Mouse (Mus musculus) retina, postnatal 1 day (tissue): ENCODE data around the gene Ubb.
"Not testable (repeated sequence)": the region's sequence is repeated elsewhere in the genome, so short reads cannot be mapped to it uniquely, and the experiment has no call there.

Experiments
- DNase-seq: peaks from one replicate; pipeline ENCODE4 v3.0.0-alpha.2; 2012

Gene Ubb

GRCm38 (mm10) chr11:62550727-62551225, at the start of gene Ubb:
TSS of gene Ubb (plus strand) at chr11:62551171.
- peak; percentile 100 for DNase-seq

GRCm38 (mm10) chr11:62507683-62508082, 43.3 kb upstream of the Ubb start:
- DNase-seq, result no peak

DNA sequence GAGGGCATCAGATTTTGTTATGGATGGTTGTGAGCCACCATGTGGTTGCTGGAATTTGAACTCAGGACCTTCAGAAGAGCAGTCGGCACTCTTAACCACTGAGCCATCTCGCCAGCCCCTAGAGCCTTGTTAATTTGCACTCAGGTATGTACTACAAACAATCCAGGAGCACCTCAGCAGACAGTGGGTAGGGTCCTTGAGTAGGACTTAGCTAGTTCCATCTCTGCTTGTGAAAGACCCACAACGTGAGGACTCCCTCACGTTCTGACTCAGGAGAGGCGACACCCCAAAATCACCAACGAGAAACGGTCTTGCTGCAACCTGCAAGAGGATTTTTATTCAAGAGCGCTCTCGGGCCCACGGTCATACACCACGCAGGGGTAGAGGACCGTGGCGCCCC, 42.6 kb upstream of the Ubb start:
- not testable (repeated sequence) for DNase-seq

DNA sequence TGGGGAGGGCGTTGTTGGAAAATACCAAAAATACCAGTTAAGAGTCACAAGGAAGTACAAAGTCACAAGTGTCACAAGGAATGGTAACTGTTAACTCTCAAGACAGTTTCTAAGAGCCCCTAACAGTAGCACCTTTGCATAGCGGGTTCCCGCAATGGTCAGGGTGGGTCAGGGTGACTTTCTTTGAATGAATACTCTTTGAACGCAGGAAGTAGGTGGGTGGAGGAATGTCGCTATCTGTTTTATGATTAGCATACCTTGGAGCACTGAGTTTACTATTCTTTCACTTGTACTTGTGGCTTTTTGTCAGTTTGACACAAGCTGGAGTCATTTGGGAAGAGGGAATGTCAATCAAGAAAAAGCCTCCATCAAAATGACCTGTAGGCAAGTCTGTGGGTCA, 42.2 kb upstream of the Ubb start:
- not testable (repeated sequence) for DNase-seq

DNA sequence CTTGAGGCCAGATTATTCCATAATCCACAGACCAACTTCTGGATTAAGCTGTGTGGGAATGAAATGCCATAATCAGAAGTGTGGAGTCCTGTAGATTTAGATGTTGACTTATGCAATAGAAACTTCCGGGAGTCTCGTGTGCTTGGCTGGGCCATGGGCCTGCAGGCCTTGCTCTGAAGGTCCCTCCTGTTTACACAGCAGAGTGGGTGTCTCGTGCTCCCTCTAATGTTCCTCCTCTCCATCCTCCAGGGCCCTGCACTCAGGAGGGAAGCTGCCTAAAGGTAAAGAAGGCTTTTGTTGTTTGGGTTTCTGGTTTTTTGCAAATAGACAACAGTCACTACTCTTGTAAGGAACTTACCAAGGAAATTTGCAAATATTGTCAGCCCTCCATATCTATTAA, 41.4 kb upstream of the Ubb start:
- no peak for DNase-seq

- DNase-seq, result no peak
Measured at GRCm38 (mm10) chr11:62510956-62511355, 40.0 kb upstream of the Ubb start.

GRCm38 (mm10) chr11:62511444-62512202, 39.3 kb upstream of the Ubb start:
- no peak for DNase-seq

GRCm38 (mm10) chr11:62512529-62513080, 38.4 kb upstream of the Ubb start:
- no peak for DNase-seq

DNA sequence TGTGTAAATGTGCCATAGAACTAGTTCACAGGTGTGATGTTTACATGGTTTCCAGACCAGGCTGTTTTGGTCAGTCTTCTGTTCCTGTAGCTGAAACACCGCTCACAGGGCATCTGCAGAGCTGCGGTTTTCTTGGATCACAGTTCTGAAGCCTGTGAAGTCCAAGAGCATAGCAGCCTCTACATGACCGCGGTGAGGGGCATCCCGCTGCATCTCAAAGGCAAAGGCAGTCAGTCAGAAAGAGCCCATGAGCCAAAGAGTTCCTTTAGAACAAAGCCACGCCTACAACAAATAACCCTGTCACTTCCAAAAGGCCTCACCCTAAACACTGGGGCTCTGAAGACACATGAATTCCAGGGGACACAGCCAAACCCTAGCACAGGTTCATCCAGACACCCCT, 37.7 kb upstream of the Ubb start:
- DNase-seq, result no peak

DNA sequence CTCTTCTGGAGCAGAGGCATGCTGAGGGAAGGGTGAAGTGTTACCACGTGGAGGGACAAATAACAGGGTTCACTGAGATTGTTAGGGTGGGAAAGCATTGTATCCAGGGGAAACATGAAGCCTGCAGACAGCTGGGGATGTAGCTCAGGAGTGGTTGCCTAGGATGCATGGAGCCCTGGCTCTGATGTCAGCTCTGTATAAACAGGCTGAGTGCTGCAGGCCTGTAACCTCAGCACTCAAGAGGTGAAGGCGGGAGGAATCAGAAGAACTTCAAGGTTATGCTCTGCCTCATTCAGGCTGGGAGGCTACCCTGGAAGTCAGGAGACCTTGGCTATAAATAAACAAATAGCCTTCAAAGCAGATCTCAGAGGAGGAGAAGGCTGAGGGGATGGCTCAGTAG, 32.0 kb upstream of the Ubb start:
- DNase-seq, result no peak

GRCm38 (mm10) chr11:62522283-62522682, 28.7 kb upstream of the Ubb start:
- no peak for DNase-seq

DNA sequence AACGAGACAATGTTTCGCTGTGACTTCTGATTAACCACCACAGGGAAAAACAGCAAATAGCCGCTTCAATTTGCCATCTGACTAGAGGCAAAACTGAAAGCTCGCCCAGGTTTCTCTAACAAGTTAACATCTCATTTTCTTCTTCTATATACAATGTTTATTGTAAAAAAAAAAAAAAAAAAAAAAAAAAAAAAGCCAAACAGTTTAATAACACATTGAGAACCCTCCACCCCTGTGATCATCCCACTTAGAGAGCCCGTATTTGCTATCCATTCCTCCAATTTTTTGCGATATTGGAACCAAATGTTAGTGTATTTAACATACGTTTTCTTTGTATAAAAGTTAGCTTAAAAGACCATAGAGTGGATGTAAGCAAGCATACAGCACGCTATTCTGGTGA, 13.9 kb upstream of the Ubb start:
- DNase-seq, result no peak

- no peak for DNase-seq
Measured at GRCm38 (mm10) chr11:62537590-62537989, 13.4 kb upstream of the Ubb start.

- DNase-seq, result peak; percentile 71
Measured at GRCm38 (mm10) chr11:62538321-62539088, 12.5 kb upstream of the Ubb start.

- peak; percentile 84 for DNase-seq
Measured at GRCm38 (mm10) chr11:62539089-62539890, 11.7 kb upstream of the Ubb start, which contains the start of gene Cenpv. TSS of gene Cenpv (minus strand) at chr11:62539261.

DNA sequence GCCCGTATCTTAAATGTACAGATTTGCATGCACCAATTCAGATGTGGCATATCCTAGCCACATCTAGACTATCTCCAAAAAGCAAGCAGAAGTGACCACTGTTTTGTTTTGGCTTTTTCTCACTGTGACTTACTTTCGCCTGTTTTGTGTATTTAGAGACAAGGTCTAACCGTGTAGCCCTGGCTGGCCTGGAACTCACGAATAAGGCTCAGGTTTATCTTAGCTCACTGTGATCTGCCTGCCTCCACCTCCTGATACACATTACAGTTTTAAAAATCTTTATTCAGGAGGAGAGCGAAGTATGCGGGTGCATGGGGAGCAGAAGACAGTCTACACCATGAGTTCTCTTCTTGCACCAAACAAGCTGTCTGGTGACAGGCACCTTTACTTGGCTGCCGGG, 10.8 kb upstream of the Ubb start:
- no peak for DNase-seq

- DNase-seq, result no peak
Measured at GRCm38 (mm10) chr11:62540969-62541368, 10.0 kb upstream of the Ubb start.

GRCm38 (mm10) chr11:62541581-62541980, 9.4 kb upstream of the Ubb start:
- DNase-seq, result no peak

- no peak for DNase-seq
Measured at GRCm38 (mm10) chr11:62543991-62544390, 7.0 kb upstream of the Ubb start.

DNA sequence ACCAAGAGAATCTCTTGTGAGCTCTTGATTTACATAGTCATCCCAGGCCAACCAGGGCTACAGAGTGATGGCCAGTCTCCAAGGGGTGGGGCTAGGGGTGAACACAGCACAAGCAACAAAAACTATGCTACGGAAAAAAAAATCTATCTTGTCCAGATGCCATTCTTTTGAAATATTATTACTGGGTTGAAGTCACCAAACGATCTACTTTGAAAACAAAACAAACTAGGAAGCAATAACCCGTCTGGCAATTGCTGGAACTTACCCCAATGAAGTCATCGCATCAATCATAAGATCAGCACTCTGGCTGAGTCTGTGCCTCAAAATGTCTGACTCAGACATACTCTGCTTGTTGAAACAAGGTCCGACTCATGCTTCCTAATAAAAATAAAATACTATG, 1.2 kb upstream of the Ubb start:
- DNase-seq, result peak; percentile 42

DNA sequence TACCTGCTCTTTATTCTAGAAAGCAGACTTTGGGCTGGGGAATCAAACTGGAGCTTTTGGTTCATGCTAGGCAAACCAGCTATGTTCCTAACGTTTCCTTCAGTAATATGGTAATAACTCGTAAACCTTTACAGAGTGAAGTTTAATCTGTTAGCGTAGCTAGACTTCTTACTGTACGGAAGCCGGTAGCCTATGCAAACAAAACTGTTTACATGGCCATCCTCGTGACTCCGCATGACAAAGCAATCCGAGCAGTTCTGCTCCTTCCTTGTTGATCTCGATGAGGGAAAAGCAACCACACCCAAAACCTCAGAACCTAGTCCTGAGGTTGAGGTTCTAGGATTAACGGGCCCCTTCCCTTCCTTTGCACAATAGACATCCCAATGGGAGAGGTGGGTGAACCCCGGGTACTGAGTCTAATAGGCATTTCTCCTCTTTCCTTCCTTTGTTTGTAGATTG, 715 bp upstream of the Ubb start:
- no peak for DNase-seq

DNA sequence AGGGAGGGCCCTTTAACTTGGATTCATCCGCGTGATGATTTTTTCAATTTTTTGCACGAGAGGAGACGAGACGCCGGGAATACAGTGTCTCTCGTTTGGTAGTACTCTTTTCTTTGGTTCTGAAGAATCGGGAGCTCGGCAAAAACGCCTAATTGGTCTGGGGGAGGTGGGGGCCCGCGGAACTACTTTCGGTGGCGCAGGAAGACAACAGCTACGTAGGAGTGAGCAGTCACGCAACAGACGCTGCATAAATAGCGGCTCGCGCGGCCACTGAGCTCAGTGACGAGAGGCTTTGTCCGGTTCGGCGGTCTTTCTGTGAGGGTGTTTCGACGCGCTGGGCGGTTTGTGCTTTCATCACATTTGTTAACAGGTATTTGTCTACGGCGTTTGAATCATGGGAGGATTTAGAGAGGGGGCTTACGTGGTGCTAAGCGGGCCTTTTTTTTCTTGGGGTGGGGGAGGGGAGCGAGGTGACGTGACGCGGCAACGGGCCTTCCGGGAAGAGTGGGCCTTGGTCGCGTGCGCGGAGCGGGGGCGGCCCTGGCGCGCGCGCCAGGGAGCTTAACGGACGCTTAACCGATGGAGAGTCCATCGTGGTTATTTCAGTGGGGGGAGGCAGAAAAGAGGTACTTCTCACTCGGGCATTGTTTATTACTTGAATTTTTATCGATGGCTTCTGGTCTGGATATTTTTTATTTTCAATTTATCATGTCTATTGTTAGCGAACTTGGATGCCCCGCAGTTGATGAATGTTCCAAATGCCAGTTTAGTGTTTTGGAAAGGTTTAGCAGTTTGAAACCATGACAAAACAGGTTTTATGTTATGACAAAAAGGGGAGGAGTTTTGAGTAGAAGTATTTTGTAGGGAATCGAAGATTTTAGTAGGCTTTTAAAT, 502 bp downstream of the Ubb start:
- peak; percentile 97 for DNase-seq
